Mouse (Mus musculus): ENCODE measurements around the gene Npff. TPM values are rescaled to one million over a fixed set of nuclear protein-coding genes. Genes with fewer than 3 reads are reported as not detected.

The Npff gene
- polyA plus RNA-seq (2012; rRNA removed): 0.95 and 1.7 TPM in 2 replicates

DNA sequence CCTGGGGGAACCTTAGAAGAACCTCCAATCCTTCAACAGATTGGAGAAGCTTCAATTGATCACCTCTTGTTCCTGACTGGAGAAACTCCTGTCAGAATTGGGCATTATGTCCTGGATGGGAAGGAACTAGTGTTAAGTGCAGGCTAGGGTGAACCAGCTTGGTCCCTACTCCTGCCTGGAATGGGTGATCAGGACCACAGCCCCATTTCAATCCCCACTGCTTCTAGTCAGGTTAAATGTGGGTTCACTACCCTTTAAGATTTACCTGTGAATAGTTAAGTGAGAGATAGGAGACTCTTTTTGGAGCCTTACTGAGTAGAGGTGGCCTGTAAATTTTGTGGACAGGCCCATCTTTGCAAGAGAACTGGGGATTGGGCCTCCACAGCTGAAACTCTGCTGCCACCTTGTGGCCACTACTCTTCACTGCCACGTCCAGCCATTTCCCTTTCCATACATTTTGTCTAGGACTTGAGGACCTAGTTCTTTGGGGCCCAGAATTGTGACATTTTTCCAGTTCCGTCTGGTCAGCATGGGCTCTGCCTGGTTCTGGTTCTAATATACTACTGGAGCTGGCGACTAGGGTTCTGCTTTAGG lies at the start of gene Npff:
TSS of gene Npff (minus strand) at position 51 of the 594 bp plus-strand sequence.

DNA sequence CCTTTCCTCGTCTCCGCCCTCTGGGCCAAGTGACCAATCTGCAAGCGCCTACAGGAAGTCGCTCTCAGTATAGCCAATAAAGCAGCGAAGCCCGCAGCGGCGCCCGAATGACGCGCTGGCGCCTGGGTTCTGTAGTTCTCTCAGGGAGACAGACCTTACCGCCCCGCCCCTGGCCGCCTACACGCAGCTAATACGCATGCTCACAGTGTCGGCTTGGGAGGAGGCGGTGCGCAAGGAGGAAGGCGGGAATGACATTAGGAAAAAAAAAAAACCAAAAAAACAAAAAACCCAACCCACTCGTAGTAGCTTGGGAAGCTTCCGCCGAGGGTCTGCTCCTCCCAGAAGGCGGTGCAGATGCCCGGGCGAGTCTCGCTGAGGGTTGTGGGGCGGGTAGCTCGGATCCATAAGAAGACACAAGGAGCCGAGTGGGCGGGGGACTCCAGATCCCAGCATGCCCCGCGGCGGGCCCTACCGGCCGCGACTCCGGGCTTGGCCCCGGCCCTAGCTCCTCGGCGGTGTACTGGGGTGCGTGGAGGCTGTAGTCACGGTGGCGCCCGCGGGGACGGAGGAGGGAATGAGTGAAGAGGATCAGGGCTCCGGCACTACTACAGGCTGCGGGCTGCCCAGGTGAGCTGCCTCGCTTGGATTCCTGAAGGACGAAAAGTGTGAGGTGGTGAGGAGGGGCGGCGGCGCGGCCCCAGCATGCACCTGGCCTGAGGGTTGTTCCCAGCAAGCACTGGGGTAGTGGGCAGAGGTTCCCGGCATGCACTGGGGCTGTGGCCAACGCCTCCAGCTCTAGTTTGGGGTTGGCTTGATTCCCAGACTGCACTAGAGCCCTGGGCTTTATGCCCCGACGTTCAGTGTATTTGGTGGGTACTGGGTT lies 6.5 kb downstream of the Npff start, which contains the start of gene Tarbp2:
TSS of gene Tarbp2 (plus strand) at position 217 of the 883 bp plus-strand sequence.

GRCm38 (mm10) chr15:102516728-102517404 lies 7.9 kb downstream of the Npff start, which contains the start of gene Map3k12:
Gene Map3k12 (minus strand): TSS chr15:102517064.

DNA sequence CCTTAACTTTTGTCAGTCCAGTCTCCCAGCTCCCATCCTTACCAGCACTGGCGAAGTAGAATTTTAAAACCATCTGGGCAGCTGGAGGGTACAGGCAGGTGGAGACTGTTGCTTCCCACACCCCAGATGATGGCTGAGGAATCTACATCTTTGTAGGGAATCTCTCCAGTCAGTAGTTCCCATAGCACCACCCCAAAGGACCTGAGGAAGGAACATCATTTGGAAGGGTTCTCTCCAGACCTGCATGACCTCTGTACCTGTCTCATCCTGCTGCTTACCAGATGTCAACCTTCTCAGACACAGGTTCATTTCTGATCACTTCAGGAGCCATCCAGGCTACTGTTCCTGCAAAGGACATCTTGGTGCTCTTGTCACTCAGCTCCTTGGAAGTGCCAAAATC lies 21.3 kb downstream of the Npff start, which contains the start of gene Gm10337:
TSS of gene Gm10337 (plus strand) at position 276 of the 400 bp plus-strand sequence.

Other genes with a start within 250 kb of the Npff start
- gene Mfsd5, start 245.5 kb downstream of the Npff start, polyA plus RNA-seq (2012; rRNA removed): 14.0 and 14.1 TPM in 2 replicates
- gene Espl1, start 228.7 kb downstream of the Npff start, polyA plus RNA-seq (2012; rRNA removed): 8.2 and 8.8 TPM in 2 replicates
- gene Pfdn5, start 198.8 kb downstream of the Npff start, polyA plus RNA-seq (2012; rRNA removed): 87.7 and 89.5 TPM in 2 replicates
- gene Myg1, start 193.2 kb downstream of the Npff start, polyA plus RNA-seq (2012; rRNA removed): 25.2 and 28.0 TPM in 2 replicates
- 18.3 and 19.1 TPM in 2 replicates for gene Aaas, start 174.2 kb downstream of the Npff start, polyA plus RNA-seq (2012; rRNA removed)
- 0.01 TPM in 2 replicates for gene Sp7, start 157.8 kb downstream of the Npff start, polyA plus RNA-seq (2012; rRNA removed)
- 8.2 and 8.8 TPM in 2 replicates for gene Sp1, start 118.8 kb downstream of the Npff start, polyA plus RNA-seq (2012; rRNA removed)
- 0.02 and 0.06 TPM in 2 replicates for gene Amhr2, start 79.6 kb downstream of the Npff start, polyA plus RNA-seq (2012; rRNA removed)
- 81.6 and 90.5 TPM in 2 replicates for gene Prr13, start 65.9 kb downstream of the Npff start, polyA plus RNA-seq (2012; rRNA removed)
- gene Pcbp2, start 54.4 kb downstream of the Npff start, polyA plus RNA-seq (2012; rRNA removed): 168 and 201 TPM in 2 replicates
- gene Gm10337, start 21.2 kb downstream of the Npff start, polyA plus RNA-seq (2012; rRNA removed): not detected in 2 replicates
- gene Map3k12, start 7.9 kb downstream of the Npff start, polyA plus RNA-seq (2012; rRNA removed): 1.1 and 1.5 TPM in 2 replicates
- gene Tarbp2, start 6.8 kb downstream of the Npff start, polyA plus RNA-seq (2012; rRNA removed): 32.8 and 33.5 TPM in 2 replicates
- gene Gm28047, start 100.1 kb upstream of the Npff start, polyA plus RNA-seq (2012; rRNA removed): 0.02 TPM in 1 of 2 replicates, not detected in the other
- gene Atf7, start 100.5 kb upstream of the Npff start, polyA plus RNA-seq (2012; rRNA removed): 13.2 and 18.9 TPM in 2 replicates
- gene Atp5g2, start 147.4 kb upstream of the Npff start, polyA plus RNA-seq (2012; rRNA removed): 268 and 312 TPM in 2 replicates
- 10.2 and 12.0 TPM in 2 replicates for gene Calcoco1, start 197.2 kb upstream of the Npff start, polyA plus RNA-seq (2012; rRNA removed)